Mouse (Mus musculus) bone marrow macrophage, adult 2 months (primary cell): ENCODE measurements around the gene Coq9.

Experiments
- CTCF ChIP-seq: IDR thresholded peaks from 2 replicates; pipeline ENCODE4 v1.5.1; 2012; ENCODE audit warnings: low read depth, mild to moderate bottlenecking, low read length, moderate library complexity
- POLR2A ChIP-seq: IDR thresholded peaks from 2 replicates; pipeline ENCODE4 v1.6.1; 2012; ENCODE audit warnings: mild to moderate bottlenecking, low read depth, low read length, borderline replicate concordance

- TF ChIP-seq CTCF (no peak), POLR2A (no peak)
Measured at GRCm38 (mm10) chr8:94872576-94872975, 34.5 kb downstream of the Coq9 start.
